Mouse (Mus musculus): ENCODE data around the gene Crb1.
"Not testable (repeated sequence)": the region's sequence is repeated elsewhere in the genome, so short reads cannot be mapped to it uniquely, and the experiment has no call there.

DNA sequence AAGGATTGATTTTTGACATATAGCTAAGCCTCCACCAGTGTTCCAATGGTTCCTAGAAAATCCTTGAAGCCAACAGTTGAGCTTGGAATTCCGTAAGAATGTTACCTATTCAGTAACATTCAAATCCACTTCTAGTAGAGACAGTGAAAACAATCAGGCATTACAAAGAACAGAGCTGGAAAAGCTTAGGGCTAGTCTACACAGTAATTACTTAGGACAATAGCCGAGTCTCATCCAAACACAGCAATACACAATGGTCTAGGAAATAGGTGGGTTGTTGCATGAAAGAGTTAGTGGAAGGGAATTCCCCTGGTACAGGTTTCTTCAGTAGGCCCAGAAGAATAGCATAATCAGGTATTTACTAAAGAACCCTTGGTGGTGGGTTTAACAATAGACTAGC, 35.5 kb upstream of the Crb1 start:
- TF ChIP-seq CTCF (IDR thresholded peaks at IDR 0.05; ENCODE audit: low read depth, low read length); POLR2A (IDR thresholded peaks at IDR 0.05; ENCODE audit: borderline replicate concordance, low read depth, low read length): not testable (repeated sequence)

All from bone marrow macrophage, adult 2 months (primary cell).